Mouse (Mus musculus) lung, embryonic 16.5 days (tissue): ENCODE results near the gene Rnf212b. TPM values are rescaled to one million over a fixed set of nuclear protein-coding genes. Genes with fewer than 3 reads are reported as not detected.

Source experiments
- ATAC-seq: fragments of 200-750 bp; cut with Nextera tagmentation; 2 replicates; pipeline ENCODE4 v1.8.0; 2017; ENCODE audit warnings: low read depth, mild to moderate bottlenecking, moderate library complexity
- H3K27ac ChIP-seq: fragments of 300-500 bp; sonication (generic); 2 replicates; pipeline ENCODE4 v1.5.1; 2014; ENCODE audit warnings: mild to moderate bottlenecking, control low read depth, low read length
- H3K27me3 ChIP-seq: fragments of 300-500 bp; sonication (generic); 2 replicates; pipeline ENCODE4 v1.6.1; 2014; ENCODE audit warnings: low read depth, low read length, mixed read lengths; ENCODE audit not compliant: control insufficient read depth, insufficient read depth
- H3K36me3 ChIP-seq: fragments of 300-500 bp; sonication (generic); 2 replicates; pipeline ENCODE4 v1.6.1; 2014; ENCODE audit warnings: low read length; ENCODE audit not compliant: control insufficient read depth, insufficient read depth
- H3K4me1 ChIP-seq: fragments of 300-500 bp; sonication (generic); replicated peaks from 2 replicates; pipeline ENCODE4 v1.6.1; 2014; ENCODE audit warnings: low read length, mixed read lengths; ENCODE audit not compliant: control insufficient read depth, insufficient read depth
- H3K4me2 ChIP-seq: fragments of 300-500 bp; sonication (generic); 2 replicates; pipeline ENCODE4 v1.6.1; 2014; ENCODE audit warnings: low read depth, low read length, control low read depth
- H3K4me3 ChIP-seq: fragments of 300-500 bp; sonication (generic); 2 replicates; pipeline ENCODE4 v1.5.1; 2014; ENCODE audit warnings: mild to moderate bottlenecking, low read length, control low read depth
- H3K9ac ChIP-seq: fragments of 300-500 bp; sonication (generic); 2 replicates; pipeline ENCODE4 v1.6.1; 2014; ENCODE audit warnings: low read length, control low read depth
- H3K9me3 ChIP-seq: fragments of 300-500 bp; sonication (generic); 2 replicates; pipeline ENCODE4 v1.6.1; 2016; ENCODE audit warnings: low read length; ENCODE audit not compliant: control insufficient read depth
- WGBS: fragments of 180-500 bp; shearing (Covaris S2); extraction: QIAGEN DNeasy Blood & Tissue Kit; methylation state at CpG from one replicate; pipeline ENCODE4 v1.1.7; 2014; 5-methylcytosine and 5-hydroxymethylcytosine counted together
- polyA plus RNA-seq: library from polyadenylated mRNA; unstranded; fragments of >200 nt; fragmentation: Nextera tagmentation; extraction: Ambion mirVana; gene quantifications from 2 replicates; pipeline ENCODE4 v1.2.1, GENCODE M21; 2015

The Rnf212b gene
- polyA plus RNA-seq, 1 experiment from 2014 or later = not detected

GRCm38 (mm10) chr14:54894296-54895151 is 80.6 kb downstream of the Rnf212b start:
- Histone ChIP-seq H3K4me3 (peak overlapping the region; percentile 93), H3K4me1 (peaks cover 9% of the 10 kb centered on the region; the same call in 1 of the 2 replicates), H3K4me2 (peak overlapping the region; percentile 91), H3K36me3 (peaks cover 27% of the 10 kb centered on the region), H3K9ac (peak overlapping the region; percentile 100), H3K27ac (peak overlapping the region; percentile 93), H3K27me3 (no peaks in the 10 kb centered on the region), H3K9me3 (no peaks in the 10 kb centered on the region)
- ATAC-seq = peak; percentile 70
- WGBS = under 1% methylated on average over 49 of the region's 54 CpGs

GRCm38 (mm10) chr14:54897445-54897844 is 83.5 kb downstream of the Rnf212b start:
- Histone ChIP-seq H3K27me3 (no peaks in the 10 kb centered on the region), H3K9me3 (no peaks in the 10 kb centered on the region), H3K4me1 (peaks cover 9% of the 10 kb centered on the region; the same call in 1 of the 2 replicates), H3K4me3 (no peak overlapping the region), H3K36me3 (peaks cover 27% of the 10 kb centered on the region), H3K9ac (no peak overlapping the region), H3K27ac (no peak overlapping the region), H3K4me2 (no peak overlapping the region)
- ATAC-seq = no peak
- 56% methylated on average over 2 of the region's 2 CpGs for WGBS

- H3K4me2 ChIP-seq = no peak overlapping the region
- H3K27me3 ChIP-seq = no peaks in the 10 kb centered on the region
- no peak overlapping the region for H3K27ac ChIP-seq
- no peaks in the 10 kb centered on the region for H3K9me3 ChIP-seq
- peak; percentile 79 for ATAC-seq
- H3K36me3 ChIP-seq = peaks cover 27% of the 10 kb centered on the region
- H3K4me1 ChIP-seq = peaks cover 4% of the 10 kb centered on the region; the same call in 1 of the 2 replicates
- WGBS = 0% methylated on average over 3 of the region's 3 CpGs
- H3K4me3 ChIP-seq = no peak overlapping the region
- no peak overlapping the region for H3K9ac ChIP-seq
These were observed 86.4 kb downstream of the Rnf212b start for GRCm38 (mm10) chr14:54900383-54900782.

GRCm38 (mm10) chr14:54903641-54904040 is 89.7 kb downstream of the Rnf212b start:
- no peaks in the 10 kb centered on the region for H3K27me3 ChIP-seq
- H3K27ac ChIP-seq = no peak overlapping the region
- 88% methylated on average over 4 of the region's 4 CpGs for WGBS
- no peaks in the 10 kb centered on the region for H3K4me1 ChIP-seq
- no peak overlapping the region for H3K4me3 ChIP-seq
- no peak overlapping the region for H3K4me2 ChIP-seq
- no peaks in the 10 kb centered on the region for H3K9me3 ChIP-seq
- peaks cover 6% of the 10 kb centered on the region for H3K36me3 ChIP-seq
- H3K9ac ChIP-seq = no peak overlapping the region
- no peak for ATAC-seq

Other genes with a start within 250 kb of the Rnf212b start
- 41.1 and 41.2 TPM in 2 replicates for gene Ajuba, start 236.6 kb upstream of the Rnf212b start, polyA plus RNA-seq
- 11.6 and 12.7 TPM in 2 replicates for gene 4931414P19Rik, start 208.1 kb upstream of the Rnf212b start, polyA plus RNA-seq
- 352 and 366 TPM in 2 replicates for gene Psmb5, start 196.1 kb upstream of the Rnf212b start, polyA plus RNA-seq
- 1.2 and 4.3 TPM in 2 replicates for gene Psmb11, start 192.7 kb upstream of the Rnf212b start, polyA plus RNA-seq
- gene Gm17606, start 173.2 kb upstream of the Rnf212b start, polyA plus RNA-seq = not detected in 2 replicates
- gene Cdh24, start 172.8 kb upstream of the Rnf212b start, polyA plus RNA-seq = 2.1 and 2.8 TPM in 2 replicates
- gene 1700123O20Rik, start 127.9 kb upstream of the Rnf212b start, polyA plus RNA-seq = 73.4 and 78.9 TPM in 2 replicates
- 106 and 116 TPM in 2 replicates for gene Acin1, start 127.2 kb upstream of the Rnf212b start, polyA plus RNA-seq
- 0.11 and 0.19 TPM in 2 replicates for gene Gm29776, start 115.3 kb upstream of the Rnf212b start, polyA plus RNA-seq
- gene Cebpe, start 102.0 kb upstream of the Rnf212b start, polyA plus RNA-seq = 0.28 TPM in 1 of 2 replicates, not detected in the other
- gene Slc7a8, start 32.2 kb upstream of the Rnf212b start, polyA plus RNA-seq = 1.9 and 2.0 TPM in 2 replicates
- gene Homez, start 56.8 kb downstream of the Rnf212b start, polyA plus RNA-seq = 10.2 and 13.2 TPM in 2 replicates
- 1.5 and 1.6 TPM in 2 replicates for gene Ppp1r3e, start 63.4 kb downstream of the Rnf212b start, polyA plus RNA-seq
- 3.4 and 4.2 TPM in 2 replicates for gene Bcl2l2, start 69.2 kb downstream of the Rnf212b start, polyA plus RNA-seq
- gene Gm20521, start 69.3 kb downstream of the Rnf212b start, polyA plus RNA-seq = not detected in 2 replicates
- gene Pabpn1, start 78.4 kb downstream of the Rnf212b start, polyA plus RNA-seq = 89.1 and 92.8 TPM in 2 replicates
- gene Slc22a17, start 99.0 kb downstream of the Rnf212b start, polyA plus RNA-seq = 27.2 and 28.3 TPM in 2 replicates
- gene Efs, start 112.0 kb downstream of the Rnf212b start, polyA plus RNA-seq = 24.6 and 26.0 TPM in 2 replicates
- gene Il25, start 118.6 kb downstream of the Rnf212b start, polyA plus RNA-seq = not detected in 2 replicates
- gene Cmtm5, start 122.1 kb downstream of the Rnf212b start, polyA plus RNA-seq = 1.2 and 1.7 TPM in 2 replicates
- gene Myh6, start 152.8 kb downstream of the Rnf212b start, polyA plus RNA-seq = 111 and 179 TPM in 2 replicates
- not detected in 2 replicates for gene Gm17428, start 162.8 kb downstream of the Rnf212b start, polyA plus RNA-seq
- gene Myh7, start 180.5 kb downstream of the Rnf212b start, polyA plus RNA-seq = 37.3 and 42.7 TPM in 2 replicates
- 75.9 and 76.9 TPM in 2 replicates for gene Ngdn, start 201.3 kb downstream of the Rnf212b start, polyA plus RNA-seq